Mouse (Mus musculus): ENCODE results near the gene Gm49318. TPM values are rescaled to one million over a fixed set of nuclear protein-coding genes. Genes with fewer than 3 reads are reported as not detected.

Gm49318 gene
- polyA plus RNA-seq, 1 experiment from 2014 or later = not detected

DNA sequence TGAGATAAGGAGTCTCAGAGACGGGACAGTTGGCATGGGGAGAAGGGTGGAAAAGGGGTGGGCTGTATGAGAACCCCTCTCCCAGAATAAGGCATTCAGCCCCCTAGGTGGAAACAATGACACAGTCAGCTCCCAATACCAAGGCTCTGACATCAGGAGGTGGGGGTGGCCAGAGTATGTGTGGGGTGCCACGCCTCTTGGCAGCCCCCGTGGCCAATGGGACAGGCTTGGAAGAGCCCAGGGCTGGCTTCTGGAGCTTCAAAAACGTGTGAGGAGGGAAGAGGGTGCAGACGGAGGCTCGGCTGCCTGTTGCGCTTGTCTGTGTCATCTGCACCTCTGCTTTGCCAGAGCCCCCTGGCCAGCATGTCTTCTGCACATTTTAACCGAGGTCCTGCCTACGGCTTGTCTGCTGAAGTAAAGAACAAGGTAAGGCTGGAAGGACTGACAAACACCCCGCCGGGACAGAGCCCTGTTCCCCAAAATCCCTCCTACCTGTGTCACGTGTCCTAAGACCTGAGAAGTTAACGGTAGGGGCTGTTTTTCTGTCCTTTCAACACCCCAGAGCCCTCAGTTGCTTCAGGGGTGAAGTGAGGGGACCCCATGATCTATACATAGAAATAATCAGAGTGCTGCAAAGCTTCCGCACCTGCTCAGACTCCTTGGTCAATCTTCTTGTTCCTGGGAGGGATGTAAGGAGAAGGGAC lies 28.1 kb upstream of the Gm49318 start, which contains the start of gene Cnn1:
TSS of gene Cnn1 (plus strand) at position 224 of the 704 bp plus-strand sequence.
- Histone ChIP-seq H3K4me1 (ENCODE audit: control insufficient read depth, insufficient read depth, low read length) (0 out of 2 replicates have a peak, but pooled peaks cover 4% of the 10 kb centered on the region), H3K36me3 (ENCODE audit: control insufficient read depth, insufficient read depth, low read length) (no peaks in the 10 kb centered on the region), H3K27ac (ENCODE audit: low read depth, low read length) (no peak within 1 kb of the TSS), H3K4me2 (replicated peaks; ENCODE audit: low read depth, low read length) (peak within 1 kb of the TSS; percentile 25; the same call in 1 of the 2 replicates), H3K27me3 (ENCODE audit: control insufficient read depth, insufficient read depth, low read length) (peaks cover 22% of the 10 kb centered on the region), H3K9ac (ENCODE audit: low read depth, low read length) (peak within 1 kb of the TSS; percentile 7; the same call in 1 of the 2 replicates), H3K4me3 (ENCODE audit: low read length) (peak within 1 kb of the TSS; percentile 12; the same call in 1 of the 2 replicates), H3K9me3 (ENCODE audit: control insufficient read depth, low read length) (no peaks in the 10 kb centered on the region)
- WGBS = 8% methylated on average over 14 of the region's 14 CpGs
- ATAC-seq (ENCODE audit: low FRiP score, low TSS enrichment) = no peak

DNA sequence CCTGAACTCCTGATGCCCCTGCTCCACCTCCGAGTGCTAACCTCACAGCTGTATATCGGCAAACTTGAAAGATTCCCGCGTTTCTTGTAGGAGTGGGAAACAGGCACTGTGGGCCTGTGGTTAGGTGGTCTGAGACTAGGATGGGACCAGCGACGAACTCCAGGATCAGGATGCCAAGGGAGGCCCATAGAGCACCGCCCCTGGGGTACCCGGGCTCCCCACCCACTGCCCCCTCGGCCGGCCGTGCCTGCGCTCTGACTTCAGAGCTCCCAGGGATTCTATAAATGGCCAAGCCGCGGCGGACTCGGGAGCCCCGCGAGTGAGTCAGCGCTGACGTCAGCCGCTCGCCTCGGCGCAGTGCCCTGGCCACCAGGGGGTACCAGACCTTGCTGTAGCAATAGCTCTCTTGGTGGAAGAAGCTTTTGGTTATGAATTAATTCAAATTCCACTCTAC lies 24.8 kb upstream of the Gm49318 start:
- H3K4me2 ChIP-seq (replicated peaks; ENCODE audit: low read depth, low read length) = peak overlapping the region; percentile 65
- H3K36me3 ChIP-seq (ENCODE audit: control insufficient read depth, insufficient read depth, low read length) = no peaks in the 10 kb centered on the region
- peak; percentile 72 for ATAC-seq (ENCODE audit: low FRiP score, low TSS enrichment)
- no peaks in the 10 kb centered on the region for H3K9me3 ChIP-seq (ENCODE audit: control insufficient read depth, low read length)
- H3K27me3 ChIP-seq (ENCODE audit: control insufficient read depth, insufficient read depth, low read length) = peaks cover 17% of the 10 kb centered on the region
- H3K4me1 ChIP-seq (ENCODE audit: control insufficient read depth, insufficient read depth, low read length) = 0 out of 2 replicates have a peak, but pooled peaks cover 4% of the 10 kb centered on the region
- H3K9ac ChIP-seq (ENCODE audit: low read depth, low read length) = peak overlapping the region; percentile 58
- peak overlapping the region; percentile 37 for H3K4me3 ChIP-seq (ENCODE audit: low read length)
- WGBS = 2% methylated on average over 24 of the region's 24 CpGs
- no peak overlapping the region for H3K27ac ChIP-seq (ENCODE audit: low read depth, low read length)

DNA sequence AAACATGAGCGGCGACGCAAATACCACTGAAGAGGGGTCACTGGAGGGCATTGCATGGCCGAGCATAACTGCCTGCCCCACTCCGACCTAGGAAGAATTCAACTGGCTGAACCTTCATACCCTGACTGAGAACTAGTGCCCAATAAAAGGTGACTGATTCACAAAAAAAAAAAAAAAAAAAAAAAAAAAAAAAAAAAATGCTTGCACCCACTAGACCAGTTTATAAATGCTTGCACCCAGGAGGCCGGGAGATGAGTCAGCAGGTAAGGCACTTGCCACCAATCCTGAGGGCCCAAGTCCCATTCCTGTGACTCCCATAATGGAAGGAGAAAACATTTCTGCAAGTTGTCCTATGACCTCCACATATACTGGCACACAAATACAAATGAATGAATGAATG lies 21.7 kb upstream of the Gm49318 start:
- 0 out of 2 replicates have a peak, but pooled peaks cover 4% of the 10 kb centered on the region for H3K4me1 ChIP-seq (ENCODE audit: control insufficient read depth, insufficient read depth, low read length)
- no peak for ATAC-seq (ENCODE audit: low FRiP score, low TSS enrichment)
- 89% methylated on average over 6 of the region's 6 CpGs for WGBS

DNA sequence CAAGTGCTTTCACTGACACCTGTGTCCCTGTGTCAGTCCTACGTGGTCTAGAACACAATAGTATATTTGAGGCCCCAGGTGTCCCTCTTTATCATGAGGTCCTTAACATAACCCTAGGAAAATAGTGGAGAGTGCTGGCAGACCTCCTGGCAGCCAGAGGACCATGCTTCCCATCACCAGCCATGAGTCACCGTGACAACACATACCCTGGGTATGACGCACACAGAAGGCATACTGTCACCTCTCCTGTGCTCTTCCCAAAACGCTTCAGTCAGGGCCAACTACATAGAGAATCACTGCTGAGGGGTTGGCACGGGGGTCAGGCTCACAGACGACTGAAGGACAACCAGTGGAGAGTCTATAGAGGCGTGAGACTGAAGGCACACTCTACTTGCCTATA lies 18.9 kb upstream of the Gm49318 start:
- Histone ChIP-seq H3K27ac (ENCODE audit: low read depth, low read length) (no peak overlapping the region), H3K4me2 (replicated peaks; ENCODE audit: low read depth, low read length) (no peak overlapping the region), H3K4me3 (ENCODE audit: low read length) (no peak overlapping the region), H3K9me3 (ENCODE audit: control insufficient read depth, low read length) (no peaks in the 10 kb centered on the region), H3K4me1 (ENCODE audit: control insufficient read depth, insufficient read depth, low read length) (peaks cover 6% of the 10 kb centered on the region; the same call in 1 of the 2 replicates), H3K9ac (ENCODE audit: low read depth, low read length) (no peak overlapping the region), H3K27me3 (ENCODE audit: control insufficient read depth, insufficient read depth, low read length) (no peaks in the 10 kb centered on the region), H3K36me3 (ENCODE audit: control insufficient read depth, insufficient read depth, low read length) (no peaks in the 10 kb centered on the region)
- ATAC-seq (ENCODE audit: low FRiP score, low TSS enrichment) = no peak
- 90% methylated on average over 7 of the region's 7 CpGs for WGBS

More for the DNA sequence above, 21.7 kb upstream of the Gm49318 start:
- H3K27me3 ChIP-seq (ENCODE audit: control insufficient read depth, insufficient read depth, low read length) = no peaks in the 10 kb centered on the region
- no peak overlapping the region for H3K9ac ChIP-seq (ENCODE audit: low read depth, low read length)
- no peak overlapping the region for H3K27ac ChIP-seq (ENCODE audit: low read depth, low read length)
- no peaks in the 10 kb centered on the region for H3K9me3 ChIP-seq (ENCODE audit: control insufficient read depth, low read length)
- H3K4me2 ChIP-seq (replicated peaks; ENCODE audit: low read depth, low read length) = no peak overlapping the region
- no peak overlapping the region for H3K4me3 ChIP-seq (ENCODE audit: low read length)
- no peaks in the 10 kb centered on the region for H3K36me3 ChIP-seq (ENCODE audit: control insufficient read depth, insufficient read depth, low read length)

DNA sequence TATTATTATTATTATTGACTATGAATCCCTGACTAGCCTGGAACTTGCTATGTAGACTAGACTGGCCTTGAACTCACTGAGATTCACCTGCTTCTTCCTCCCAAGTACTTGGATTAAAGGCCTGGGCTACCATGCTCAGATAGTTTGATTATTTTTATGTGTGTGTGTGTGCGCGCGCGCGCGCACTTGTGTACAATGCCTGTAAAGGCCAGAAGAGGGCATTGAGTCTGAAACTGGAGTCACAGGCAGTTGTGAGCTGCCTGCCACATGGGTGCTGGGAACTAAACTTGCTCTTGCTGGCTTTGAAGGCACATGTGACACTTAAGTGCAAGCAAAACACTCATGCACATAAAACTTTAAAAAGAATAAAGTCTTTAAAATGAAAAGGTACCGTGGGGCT lies 18.2 kb upstream of the Gm49318 start:
- H3K4me1 ChIP-seq (ENCODE audit: control insufficient read depth, insufficient read depth, low read length) = peaks cover 7% of the 10 kb centered on the region; the same call in 1 of the 2 replicates
- H3K4me3 ChIP-seq (ENCODE audit: low read length) = no peak overlapping the region
- no peaks in the 10 kb centered on the region for H3K27me3 ChIP-seq (ENCODE audit: control insufficient read depth, insufficient read depth, low read length)
- ATAC-seq (ENCODE audit: low FRiP score, low TSS enrichment) = no peak
- H3K36me3 ChIP-seq (ENCODE audit: control insufficient read depth, insufficient read depth, low read length) = no peaks in the 10 kb centered on the region
- H3K9me3 ChIP-seq (ENCODE audit: control insufficient read depth, low read length) = no peaks in the 10 kb centered on the region
- 96% methylated on average over 7 of the region's 7 CpGs for WGBS
- H3K4me2 ChIP-seq (replicated peaks; ENCODE audit: low read depth, low read length) = no peak overlapping the region
- H3K9ac ChIP-seq (ENCODE audit: low read depth, low read length) = no peak overlapping the region
- H3K27ac ChIP-seq (ENCODE audit: low read depth, low read length) = no peak overlapping the region

DNA sequence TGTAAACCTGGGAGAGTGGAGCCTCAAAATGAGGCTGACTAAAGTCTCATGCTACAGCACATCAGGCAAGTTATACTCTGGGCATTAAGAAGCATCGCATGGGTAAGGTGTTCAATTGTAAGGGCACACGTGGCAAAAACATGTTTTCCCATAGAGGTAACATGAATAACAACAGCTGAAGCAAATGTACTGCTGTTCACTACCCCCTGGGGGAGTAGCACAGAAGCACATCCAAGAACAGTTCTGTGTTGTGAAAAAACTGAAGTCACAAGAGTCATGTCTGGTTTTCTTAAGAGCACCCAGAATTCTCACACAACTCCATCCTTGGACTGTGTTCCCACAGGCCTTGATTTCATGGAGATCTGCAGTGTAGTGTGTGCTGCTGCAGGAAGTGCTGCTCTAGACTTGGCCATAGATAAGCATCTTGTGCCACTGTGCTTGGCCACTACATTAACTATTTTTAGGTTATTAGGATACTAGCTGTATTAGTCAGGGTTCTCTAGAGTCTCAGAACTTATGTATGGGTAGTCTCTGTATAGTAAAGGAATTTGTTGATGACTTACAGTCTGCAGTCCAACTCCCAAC lies 16.1 kb upstream of the Gm49318 start:
- Histone ChIP-seq H3K9ac (ENCODE audit: low read depth, low read length) (no peak overlapping the region), H3K9me3 (ENCODE audit: control insufficient read depth, low read length) (no peaks in the 10 kb centered on the region), H3K27me3 (ENCODE audit: control insufficient read depth, insufficient read depth, low read length) (no peaks in the 10 kb centered on the region), H3K27ac (ENCODE audit: low read depth, low read length) (no peak overlapping the region), H3K4me3 (ENCODE audit: low read length) (no peak overlapping the region), H3K4me1 (ENCODE audit: control insufficient read depth, insufficient read depth, low read length) (peaks cover 9% of the 10 kb centered on the region; the same call in 1 of the 2 replicates), H3K36me3 (ENCODE audit: control insufficient read depth, insufficient read depth, low read length) (no peaks in the 10 kb centered on the region), H3K4me2 (replicated peaks; ENCODE audit: low read depth, low read length) (no peak overlapping the region)
- WGBS = 83% methylated on average over 2 of the region's 2 CpGs
- ATAC-seq (ENCODE audit: low FRiP score, low TSS enrichment) = no peak

DNA sequence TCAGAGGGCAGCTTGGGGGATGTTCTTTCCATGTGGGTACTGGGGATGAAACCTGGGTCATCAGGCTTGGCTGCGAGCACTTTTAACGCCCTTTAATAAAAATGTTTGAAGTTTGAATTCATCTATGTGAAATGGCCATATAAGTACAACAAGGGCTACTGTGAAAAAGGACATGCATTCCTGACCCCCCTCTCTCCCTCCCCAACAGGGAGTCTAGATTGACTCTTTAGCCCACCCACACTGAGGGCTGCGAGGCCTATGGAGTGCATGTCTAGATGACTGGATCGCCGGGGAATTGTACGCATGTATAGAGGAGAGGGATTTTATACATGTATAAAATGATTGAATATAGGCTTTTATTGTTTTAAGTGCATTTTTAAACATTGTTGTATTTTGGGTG lies 15.0 kb upstream of the Gm49318 start:
- Histone ChIP-seq H3K9me3 (ENCODE audit: control insufficient read depth, low read length) (no peaks in the 10 kb centered on the region), H3K4me1 (ENCODE audit: control insufficient read depth, insufficient read depth, low read length) (peaks cover 9% of the 10 kb centered on the region; the same call in 1 of the 2 replicates), H3K36me3 (ENCODE audit: control insufficient read depth, insufficient read depth, low read length) (no peaks in the 10 kb centered on the region), H3K27me3 (ENCODE audit: control insufficient read depth, insufficient read depth, low read length) (no peaks in the 10 kb centered on the region), H3K4me2 (replicated peaks; ENCODE audit: low read depth, low read length) (peak overlapping the region; percentile 71), H3K9ac (ENCODE audit: low read depth, low read length) (peak overlapping the region; percentile 72), H3K27ac (ENCODE audit: low read depth, low read length) (peak overlapping the region; percentile 85; the same call in 1 of the 2 replicates), H3K4me3 (ENCODE audit: low read length) (peak overlapping the region; percentile 82)
- ATAC-seq (ENCODE audit: low FRiP score, low TSS enrichment) = no peak
- 66% methylated on average over 6 of the region's 6 CpGs for WGBS

DNA sequence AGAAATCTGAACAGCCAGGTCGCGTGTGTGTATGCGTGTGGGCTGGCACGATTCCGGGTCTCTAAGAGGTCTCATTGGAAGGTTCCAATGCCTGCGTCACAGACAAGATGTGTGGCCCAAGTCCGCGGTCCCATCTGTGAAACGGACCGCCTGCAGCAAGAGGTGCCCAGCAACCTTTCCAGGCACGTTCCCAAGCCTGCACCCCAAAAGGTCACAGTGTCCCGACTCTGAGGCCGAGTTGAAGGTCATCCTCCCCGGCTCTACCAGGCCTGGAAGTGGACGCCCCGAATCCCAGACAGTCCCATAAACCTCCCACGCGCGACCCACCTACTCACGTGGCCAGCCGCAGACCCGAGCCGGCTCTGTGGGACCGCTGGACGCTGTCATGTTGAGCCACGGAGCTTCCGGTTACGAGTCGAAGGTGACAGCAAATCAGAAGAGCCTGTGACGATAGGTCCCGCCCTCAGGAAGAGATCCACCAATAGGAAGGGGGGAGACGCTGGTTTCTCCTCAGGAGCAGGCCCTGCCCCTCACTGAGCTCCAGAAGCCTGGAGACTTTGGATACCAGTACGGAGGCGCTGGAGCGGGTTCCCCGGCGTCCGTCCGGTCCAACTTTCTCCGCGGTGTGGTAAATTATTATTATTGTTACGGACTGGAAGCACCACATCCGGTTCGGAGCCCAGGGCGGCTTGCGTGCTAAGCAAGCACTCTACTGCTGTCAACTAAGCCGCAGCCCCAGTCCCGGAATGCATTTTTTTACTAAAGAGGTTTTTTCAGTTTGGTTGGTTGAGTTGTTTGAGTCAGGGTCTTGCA lies 14.2 kb upstream of the Gm49318 start, which contains the start of gene Ecsit:
TSS of gene Ecsit (minus strand) at position 417 of the 813 bp plus-strand sequence.
- Histone ChIP-seq H3K4me1 (ENCODE audit: control insufficient read depth, insufficient read depth, low read length) (peaks cover 9% of the 10 kb centered on the region; the same call in 1 of the 2 replicates), H3K9ac (ENCODE audit: low read depth, low read length) (peak within 1 kb of the TSS; percentile 72), H3K27me3 (ENCODE audit: control insufficient read depth, insufficient read depth, low read length) (no peaks in the 10 kb centered on the region), H3K4me3 (ENCODE audit: low read length) (peak within 1 kb of the TSS; percentile 82), H3K27ac (ENCODE audit: low read depth, low read length) (peak within 1 kb of the TSS; percentile 85), H3K9me3 (ENCODE audit: control insufficient read depth, low read length) (no peaks in the 10 kb centered on the region), H3K36me3 (ENCODE audit: control insufficient read depth, insufficient read depth, low read length) (peaks cover 4% of the 10 kb centered on the region; the same call in 1 of the 2 replicates), H3K4me2 (replicated peaks; ENCODE audit: low read depth, low read length) (peak within 1 kb of the TSS; percentile 71)
- under 1% methylated on average over 48 of the region's 48 CpGs for WGBS
- ATAC-seq (ENCODE audit: low FRiP score, low TSS enrichment) = peak; percentile 97
